Mouse (Mus musculus) c-Kit-positive CD71-positive TER-119-positive erythroid progenitor cells, embryonic 14.5 days (primary cell): Measurements from ENCODE around the gene Olfr18.
A peak's percentile ranks its signal among the peaks of the same experiment; 100 is the strongest.
"Not testable (repeated sequence)": the region's sequence is repeated elsewhere in the genome, so short reads cannot be mapped to it uniquely, and the experiment has no call there.

Source experiments
- DNase-seq: peaks from one replicate; pipeline ENCODE4 v3.0.0-alpha.2; 2013; ENCODE audit warnings: low spot score

Gene Olfr18

GRCm38 (mm10) chr9:20335994-20336393 is at the start of gene Olfr18:
Gene Olfr18 (minus strand): TSS chr9:20336094.
- DNase-seq = no peak

- no peak for DNase-seq
Observed at GRCm38 (mm10) chr9:20385343-20385703, 49.4 kb upstream of the Olfr18 start.

GRCm38 (mm10) chr9:20384532-20385342 is 48.8 kb upstream of the Olfr18 start, which contains the start of gene Zfp560:
Gene Zfp560 (minus strand): TSS chr9:20385177.
- DNase-seq = peak; percentile 86

GRCm38 (mm10) chr9:20383659-20384058 is 47.8 kb upstream of the Olfr18 start:
- no peak for DNase-seq

- DNase-seq = no peak
Observed at GRCm38 (mm10) chr9:20374712-20375111, 38.8 kb upstream of the Olfr18 start.

- no peak for DNase-seq
Observed at GRCm38 (mm10) chr9:20367311-20367710, 31.4 kb upstream of the Olfr18 start.

- DNase-seq = no peak
Observed at GRCm38 (mm10) chr9:20348501-20348900, 12.6 kb upstream of the Olfr18 start.

- DNase-seq = no peak
Observed at GRCm38 (mm10) chr9:20298232-20298631, 37.7 kb downstream of the Olfr18 start, which contains the start of gene Olfr873. Gene Olfr873 (plus strand): TSS chr9:20298532.

GRCm38 (mm10) chr9:20295562-20295961 is 40.3 kb downstream of the Olfr18 start:
- not testable (repeated sequence) for DNase-seq

GRCm38 (mm10) chr9:20282051-20282450 is 53.8 kb downstream of the Olfr18 start, which contains the start of gene Olfr39:
Gene Olfr39 (plus strand): TSS chr9:20282351.
- no peak for DNase-seq
